Mouse (Mus musculus): ENCODE data around the gene Gna11.
A peak's percentile ranks its signal among the peaks of the same experiment; 100 is the strongest.

Gene Gna11

GRCm38 (mm10) chr10:81565257-81566228 lies 20.6 kb upstream of the Gna11 start:
- DNase-seq: no peak

- DNase-seq: peak in 1 of 2 experiments; percentile 65
Observed at GRCm38 (mm10) chr10:81564734-81565133, 19.7 kb upstream of the Gna11 start.

DNA sequence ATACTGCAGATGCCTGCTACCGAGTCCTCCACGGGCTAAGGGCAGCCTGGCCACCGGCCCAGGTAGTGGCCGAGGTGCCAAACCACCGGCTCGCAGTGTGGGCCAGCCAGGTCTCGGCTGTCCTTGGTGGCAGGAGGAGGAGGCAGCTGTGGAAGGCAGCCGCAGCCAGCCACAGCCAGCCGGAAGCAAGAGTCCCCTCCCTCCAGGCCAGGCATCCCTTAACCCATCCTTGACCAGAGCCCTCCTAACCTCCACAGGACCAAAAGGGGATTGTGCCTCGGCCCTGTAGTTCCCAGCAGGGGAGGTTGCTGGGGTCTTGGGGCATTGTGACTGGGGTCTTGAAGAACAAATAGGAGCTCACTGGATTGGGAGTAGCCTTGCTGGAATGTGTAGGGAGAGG lies 19.2 kb upstream of the Gna11 start:
- DNase-seq: peak; percentile 71 to 77

DNA sequence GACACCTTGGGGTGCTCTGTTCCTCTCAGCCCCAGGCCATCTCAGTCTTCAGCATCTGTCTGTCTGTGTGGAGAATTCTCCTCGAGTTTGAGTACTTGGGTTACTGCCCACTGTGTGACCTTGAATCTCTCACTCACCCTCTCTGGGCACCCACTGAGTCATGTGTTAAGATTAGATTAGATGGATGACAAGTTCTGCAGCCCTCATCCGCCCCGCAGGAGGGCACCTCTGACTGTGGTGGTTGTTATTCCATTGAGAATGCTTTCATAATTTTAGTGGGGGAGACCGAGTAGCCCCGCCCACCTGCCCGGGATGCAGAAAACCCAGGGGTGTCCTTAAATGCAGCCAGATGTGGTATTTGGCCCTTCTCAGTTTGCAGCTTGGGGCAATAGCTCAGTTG lies 18.5 kb upstream of the Gna11 start:
- DNase-seq: no peak

- no peak for DNase-seq
Observed at GRCm38 (mm10) chr10:81562411-81562810, 17.4 kb upstream of the Gna11 start.

DNA sequence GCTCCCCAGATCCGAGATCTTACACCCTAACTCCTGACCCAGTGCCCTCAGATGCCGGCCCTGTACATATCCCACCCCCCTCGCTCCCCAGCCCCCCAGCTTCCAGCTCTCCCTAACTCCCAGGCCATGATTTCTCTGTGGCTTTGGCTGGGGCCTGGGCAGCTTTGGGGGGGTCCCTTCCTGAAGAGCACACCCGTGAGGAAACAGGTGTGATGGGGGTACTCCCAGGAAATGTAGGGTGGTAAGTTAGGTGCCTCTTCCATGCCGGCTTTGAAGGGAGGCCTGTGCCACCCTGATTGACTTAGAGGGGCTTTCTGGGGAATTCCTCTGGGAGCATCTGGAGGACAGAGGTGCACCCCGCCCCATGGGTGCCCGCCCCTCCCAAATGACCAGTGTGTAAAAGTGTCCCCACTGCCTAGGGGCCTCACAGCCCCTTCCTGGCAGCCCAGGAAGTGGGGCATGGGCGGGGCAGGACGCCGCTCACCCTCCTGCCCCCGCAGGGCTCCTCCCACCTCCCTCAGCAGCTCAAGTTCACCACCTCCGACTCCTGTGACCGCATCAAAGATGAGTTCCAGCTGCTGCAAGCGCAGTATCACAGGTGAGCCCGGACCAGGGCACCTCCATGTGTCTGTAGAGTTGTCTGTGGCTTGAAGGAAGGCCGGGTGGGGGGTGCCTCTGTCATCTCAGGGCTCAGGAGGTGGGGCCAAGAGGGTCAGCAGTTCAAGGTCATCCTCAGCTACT lies 15.9 kb upstream of the Gna11 start:
- DNase-seq: peak; percentile 68 to 75

DNA sequence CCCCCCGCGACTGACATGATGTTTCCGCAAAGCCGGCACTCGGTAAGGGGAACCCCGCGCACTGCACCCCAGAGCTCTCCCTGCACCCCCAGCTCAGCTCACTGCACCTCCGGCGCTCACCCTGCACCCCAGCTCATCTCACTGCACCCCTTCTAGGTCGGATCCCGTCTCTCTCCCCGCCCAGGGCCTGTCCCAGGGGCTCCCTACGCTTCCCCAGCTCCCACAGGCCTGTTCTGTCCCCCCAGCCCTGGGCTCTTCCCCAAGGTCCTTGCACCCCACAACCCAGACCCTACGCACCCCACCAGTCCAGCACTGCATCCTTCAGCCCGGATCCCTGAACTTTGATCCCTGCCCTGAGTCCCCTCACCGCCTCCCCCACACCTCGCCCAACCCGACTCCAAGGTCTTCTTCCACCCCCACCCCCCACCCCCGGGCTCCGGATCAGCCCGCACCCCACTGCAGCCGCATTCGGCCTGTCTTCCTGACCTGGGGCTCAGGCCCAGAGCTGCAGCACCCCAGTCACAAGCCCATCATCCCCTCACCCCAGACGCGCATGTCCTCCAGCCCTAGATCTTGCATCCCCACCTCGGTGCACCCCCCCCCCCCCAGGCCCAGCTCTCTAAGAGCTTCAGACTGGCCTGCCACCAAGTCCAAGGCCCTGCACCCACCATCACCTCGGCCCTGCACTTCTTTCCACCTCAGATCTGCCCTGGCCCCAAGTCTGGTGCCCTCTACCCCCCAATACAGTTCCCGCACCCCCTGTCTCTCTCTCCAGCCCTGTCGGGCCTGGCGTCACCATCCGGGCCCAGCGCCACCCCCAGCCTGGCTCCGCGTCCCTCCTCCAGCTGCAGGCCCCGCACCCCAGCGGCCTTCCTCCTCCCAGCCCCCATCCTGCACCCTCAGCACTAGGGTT lies 14.9 kb upstream of the Gna11 start:
- DNase-seq: peak; percentile 70 to 76

DNA sequence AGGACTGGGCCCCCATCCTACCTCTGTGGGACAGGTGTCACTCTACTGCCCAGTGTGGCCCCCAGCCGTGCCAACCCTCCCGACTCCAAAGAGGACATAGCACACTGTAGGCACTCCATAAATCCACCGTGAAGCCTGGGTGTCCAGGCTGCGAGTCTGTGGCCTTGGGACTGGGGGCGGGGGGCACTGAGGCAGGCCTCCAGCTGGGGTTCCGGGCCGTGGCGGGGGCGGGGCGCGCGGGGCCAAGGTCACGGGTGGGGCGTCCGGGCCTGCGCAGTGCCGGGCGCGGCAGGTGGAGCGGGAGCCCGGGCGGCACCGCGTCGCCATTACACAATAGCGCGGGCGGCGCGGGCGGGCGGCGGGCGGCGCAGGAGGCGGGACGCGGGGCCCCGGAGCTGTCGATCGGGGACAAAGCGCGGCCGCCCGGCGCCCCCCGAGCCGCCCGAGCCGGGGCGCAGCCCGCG lies 14.2 kb upstream of the Gna11 start, which contains the start of gene Aes:
TSS of gene Aes (plus strand) at position 326 of the 464 bp plus-strand sequence.
- peak; percentile 84 to 89 for DNase-seq

DNA sequence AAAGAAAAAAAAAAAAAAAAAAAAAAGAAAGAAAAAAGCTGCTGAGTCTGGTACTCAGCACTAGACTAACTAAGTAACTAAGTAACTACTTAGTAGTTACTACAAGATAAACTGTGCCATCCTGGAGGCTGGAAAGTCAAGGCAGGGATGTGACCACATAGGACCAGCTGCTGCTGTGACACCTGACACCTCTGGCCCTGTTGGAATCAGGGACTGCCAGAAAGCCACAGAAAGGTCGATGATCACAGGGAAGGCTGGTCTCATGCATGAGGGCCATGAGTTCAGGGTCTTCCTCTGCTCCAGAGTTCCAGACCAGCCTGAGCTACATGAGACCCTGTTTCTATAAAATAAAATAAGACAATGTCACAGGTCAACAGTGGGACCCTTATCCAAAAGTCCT lies 12.5 kb upstream of the Gna11 start:
- DNase-seq: no peak

DNA sequence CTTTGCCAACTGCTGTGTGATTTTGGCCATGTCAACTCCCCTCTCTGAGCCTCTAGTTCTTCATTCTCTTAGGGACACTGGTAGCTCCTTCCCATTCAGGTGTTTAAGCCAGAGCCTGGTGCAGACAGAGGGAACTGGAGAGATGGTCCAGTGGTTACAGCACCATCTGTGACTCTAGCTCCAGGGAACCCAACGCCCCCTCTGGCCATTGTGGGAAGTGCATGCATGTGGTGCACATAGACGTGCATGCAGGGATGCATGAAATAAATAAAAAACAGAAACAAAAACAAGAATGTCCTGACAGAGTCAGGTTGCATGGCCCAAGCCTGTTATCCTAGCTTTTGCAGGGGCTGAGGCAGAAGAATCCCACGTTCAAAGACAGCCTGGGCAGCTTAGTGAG lies 11.3 kb upstream of the Gna11 start:
- DNase-seq: no peak

DNA sequence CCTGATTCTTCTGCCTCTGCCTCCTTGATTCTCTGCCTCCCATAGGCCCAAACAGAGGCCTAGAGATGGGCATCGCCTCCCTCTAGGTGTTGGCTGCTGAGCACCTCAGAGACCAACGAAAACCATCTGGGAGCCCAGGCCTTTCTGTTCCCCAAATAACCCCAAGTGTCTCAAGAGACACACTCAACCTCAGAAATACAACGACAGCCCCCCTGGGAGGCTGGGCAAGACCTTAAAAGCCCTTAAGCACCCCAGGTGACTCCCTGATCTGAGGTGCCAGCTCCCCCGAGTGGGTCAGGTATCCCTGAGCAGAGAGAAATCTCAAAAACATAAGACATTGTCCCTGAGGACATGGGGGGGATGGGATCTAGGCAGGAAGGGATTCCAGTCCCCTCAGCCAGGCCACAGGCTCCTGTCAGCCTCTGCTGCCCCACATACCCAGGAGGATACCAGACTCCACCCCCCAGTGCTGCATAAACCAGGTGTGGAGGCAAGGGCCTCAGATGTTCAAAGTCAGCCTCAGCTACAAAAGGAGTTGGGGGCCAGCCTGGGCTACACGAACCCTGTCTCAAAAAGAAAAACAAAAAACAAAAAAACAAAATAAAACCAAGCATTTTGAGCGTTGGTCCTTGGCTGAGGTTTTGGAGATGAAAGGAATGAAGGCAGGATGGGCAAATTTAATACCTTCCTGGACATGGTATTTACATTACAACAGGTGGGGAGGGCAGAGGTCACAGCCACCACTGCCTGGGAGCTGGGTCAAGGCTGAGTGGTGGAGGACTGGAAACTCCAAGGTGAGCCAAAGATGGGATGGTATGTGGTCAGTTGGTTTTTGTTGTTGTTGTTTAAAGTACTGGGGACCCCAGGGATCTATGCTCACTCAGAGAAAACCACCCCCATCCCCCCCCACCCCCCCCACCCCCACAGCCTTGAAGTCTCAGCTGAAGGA lies 9.1 kb upstream of the Gna11 start:
- no peak for DNase-seq

GRCm38 (mm10) chr10:81553232-81553631 lies 8.2 kb upstream of the Gna11 start:
- no peak for DNase-seq

GRCm38 (mm10) chr10:81551597-81552102 lies 6.7 kb upstream of the Gna11 start:
- peak; percentile 88 to 93 for DNase-seq

GRCm38 (mm10) chr10:81550257-81550656 lies 5.3 kb upstream of the Gna11 start:
- peak in 1 of 2 experiments; percentile 69 for DNase-seq

DNA sequence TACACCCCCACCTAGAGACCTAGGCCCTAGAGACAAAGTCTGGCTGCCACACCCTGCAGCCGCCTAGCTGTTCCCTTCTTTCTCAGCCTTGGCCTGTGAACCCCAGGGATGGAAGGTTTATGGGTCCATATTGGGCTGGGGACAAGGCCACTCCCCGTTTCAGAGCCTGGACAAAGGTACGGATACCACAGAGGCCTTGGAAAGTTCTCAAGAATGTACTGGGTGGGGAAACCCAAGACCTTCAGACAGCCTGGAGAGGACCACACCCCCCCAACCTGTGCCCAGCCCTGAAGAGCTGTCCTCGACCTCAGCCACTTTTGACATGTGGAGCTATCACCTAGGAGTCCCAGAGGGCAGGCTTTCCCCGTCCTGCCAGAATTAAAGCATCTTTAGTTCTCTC lies 4.0 kb upstream of the Gna11 start:
- DNase-seq: peak in 1 of 2 experiments; percentile 62

DNA sequence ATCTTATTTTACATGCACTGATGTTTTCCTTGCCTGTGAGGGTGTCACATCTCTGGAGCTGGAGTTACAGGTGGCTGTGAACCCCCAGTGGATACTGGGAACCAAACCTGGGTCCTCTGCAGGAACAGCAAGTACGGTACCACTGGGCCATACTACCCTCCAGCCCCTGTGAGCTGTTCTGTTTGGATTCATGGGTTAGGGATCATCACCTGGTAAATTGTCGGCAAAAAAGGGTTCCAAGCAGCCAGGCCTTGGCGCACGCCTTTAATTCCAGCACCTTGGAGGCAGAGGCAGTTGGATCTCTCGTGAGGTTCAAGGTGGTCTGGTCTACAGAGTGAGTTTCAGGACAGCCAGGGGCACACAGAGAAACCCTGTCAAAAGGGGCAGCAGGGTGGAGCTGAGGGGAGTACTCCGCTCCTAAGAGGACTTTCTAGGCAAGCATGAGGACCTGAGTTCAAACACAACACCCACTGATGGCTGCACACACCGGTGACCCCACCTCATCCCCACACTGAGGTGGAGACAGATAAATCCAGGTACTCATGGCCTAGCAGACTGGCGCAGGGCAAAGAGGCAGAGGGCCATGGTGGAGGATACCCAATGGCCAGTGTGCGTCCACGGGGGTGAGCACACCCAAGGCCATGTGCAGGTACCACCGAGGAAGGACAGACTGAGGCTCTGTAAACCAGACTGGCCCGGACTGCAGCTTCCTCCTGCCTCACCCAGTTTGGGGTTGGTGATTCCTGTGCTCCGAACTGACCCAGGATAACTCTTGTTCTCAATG lies 2.0 kb upstream of the Gna11 start:
- DNase-seq: no peak

- no peak for DNase-seq
Observed at GRCm38 (mm10) chr10:81546332-81546731, 1.3 kb upstream of the Gna11 start.

GRCm38 (mm10) chr10:81544296-81545160 lies 462 bp downstream of the Gna11 start:
- peak in 1 of 2 experiments; percentile 32 for DNase-seq

DNA sequence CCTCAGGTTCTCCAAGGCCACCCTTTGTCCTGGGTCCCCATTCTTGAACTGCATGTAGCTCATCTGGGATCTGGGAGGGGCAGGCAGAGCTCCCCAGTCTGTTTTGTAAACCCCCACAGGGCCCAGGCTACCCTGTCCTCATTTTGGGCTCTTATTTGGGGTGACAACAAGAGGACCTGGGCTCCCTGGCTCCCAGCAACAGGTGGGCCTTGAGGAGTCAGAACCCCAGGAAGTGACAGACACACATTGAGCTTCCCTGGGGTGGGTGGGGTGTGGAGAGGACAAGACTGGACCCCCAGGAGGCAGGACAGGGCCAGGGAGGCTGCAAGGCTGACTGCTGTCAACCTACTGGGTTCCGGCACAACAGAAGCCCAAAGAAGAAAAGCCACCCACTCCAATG lies 1.4 kb downstream of the Gna11 start:
- DNase-seq: no peak
